Comparison of ENCODE assay signal across 24 mouse cellular contexts in genomic region chr15:90308869-90309268, GRCm38 (mm10).
DNase-seq lines count a peak whose midpoint lies in the region; ATAC-seq and TF ChIP-seq lines count a peak whose summit lies in the region.
"Had no signal": no experiment of that assay in that cellular context is flagged by ENCODE, and none has a peak within 500 bp of the region (broad histone marks: within the 10 kb centered on the region; RNA-seq: fewer than 3 reads in every experiment).

No protein-coding gene starts in this region.

- no peak for TF ChIP-seq POLR2A in brain, embryonic 14.5 days (IDR thresholded peaks at IDR 0.05; ENCODE audit: borderline replicate concordance, extremely low read depth, insufficient read depth, insufficient read length, poor library complexity, severe bottlenecking)

- H3K4me2 ChIP-seq in midbrain, embryonic 16.5 days (ENCODE audit: low read length) = no peak overlapping the region
- no peak overlapping the region for H3K4me2 ChIP-seq in midbrain, embryonic 12.5 days (replicated peaks)
- H3K4me2 ChIP-seq in midbrain, embryonic 13.5 days (replicated peaks) = no peak overlapping the region
- no peak overlapping the region for H3K4me2 ChIP-seq in kidney, embryonic 16.5 days (replicated peaks; ENCODE audit: low read depth, low read length)
- H3K4me2 ChIP-seq: embryonic facial prominence, embryonic 12.5 days; forebrain, embryonic 13.5 days; forebrain, embryonic 15.5 days had no signal

- no peak for DNase-seq in midbrain, embryonic 10.5 days (ENCODE audit: low spot score)
- DNase-seq in ES-CJ7 (ENCODE audit: low read depth, low spot score) = peak; percentile 6
- DNase-seq in brain, embryonic 14.5 days (ENCODE audit: low read depth) = peak; percentile 37
- DNase-seq: adrenal gland, adult 8-10 months; adrenal gland, postnatal 14 days; adrenal gland, postnatal 36 days; B cell, adult 2 months; cerebellum, adult 11 months; cerebellum, adult 18-20 months; cerebellum, adult 8-10 months; cerebellum, adult 9-11 months; cerebellum, postnatal 25 days had no signal

- ATAC-seq in midbrain, embryonic 16.5 days = no peak
- ATAC-seq in midbrain, embryonic 12.5 days (ENCODE audit: low FRiP score, low read depth) = peak; percentile 58; the same call in 1 of the 2 replicates
- ATAC-seq in midbrain, embryonic 13.5 days = no peak
- ATAC-seq in kidney, embryonic 16.5 days (ENCODE audit: low FRiP score, low TSS enrichment) = no peak
- ATAC-seq: activated CD4-positive, CD25-positive, alpha-beta regulatory T cell, adult 4 months; CD4-positive, CD25-positive, alpha-beta regulatory T cell, adult 4 months; forebrain, embryonic 15.5 days; forebrain, postnatal 0 days had no signal

- WGBS in midbrain, embryonic 10.5 days = 0% methylated on average over 1 of the region's 1 CpGs
- WGBS in midbrain, embryonic 16.5 days = 7% methylated on average over 1 of the region's 1 CpGs
- 3% methylated on average over 1 of the region's 1 CpGs for WGBS in midbrain, embryonic 12.5 days
- 5% methylated on average over 1 of the region's 1 CpGs for WGBS in midbrain, embryonic 13.5 days
- 48% methylated on average over 1 of the region's 1 CpGs for WGBS in kidney, embryonic 16.5 days

- TF ChIP-seq CTCF in brain, embryonic 14.5 days (IDR thresholded peaks at IDR 0.05; ENCODE audit: borderline replicate concordance, extremely low read depth, insufficient read depth, insufficient read length) = no peak

- H3K27ac ChIP-seq in midbrain, embryonic 10.5 days (replicated peaks) = peak overlapping the region; percentile 68
- no peak overlapping the region for H3K27ac ChIP-seq in midbrain, embryonic 16.5 days (ENCODE audit: low read length)
- H3K27ac ChIP-seq in midbrain, embryonic 12.5 days (replicated peaks) = no peak overlapping the region
- no peak overlapping the region for H3K27ac ChIP-seq in midbrain, embryonic 13.5 days
- no peak overlapping the region for H3K27ac ChIP-seq in kidney, embryonic 16.5 days (ENCODE audit: low read length)
- H3K27ac ChIP-seq: embryonic facial prominence, embryonic 10.5 days; embryonic facial prominence, embryonic 12.5 days; forebrain, embryonic 13.5 days; forebrain, embryonic 15.5 days had no signal

- no peaks in the 10 kb centered on the region for H3K36me3 ChIP-seq in midbrain, embryonic 10.5 days
- H3K36me3 ChIP-seq in midbrain, embryonic 16.5 days (ENCODE audit: control insufficient read depth, insufficient read depth, low read length) = no peaks in the 10 kb centered on the region
- H3K36me3 ChIP-seq in midbrain, embryonic 12.5 days = no peaks in the 10 kb centered on the region
- no peaks in the 10 kb centered on the region for H3K36me3 ChIP-seq in midbrain, embryonic 13.5 days
- no peaks in the 10 kb centered on the region for H3K36me3 ChIP-seq in kidney, embryonic 16.5 days (ENCODE audit: insufficient read depth, low read length)
- H3K36me3 ChIP-seq: embryonic facial prominence, embryonic 10.5 days; embryonic facial prominence, embryonic 12.5 days; forebrain, embryonic 15.5 days had no signal

- no peak overlapping the region for H3K9ac ChIP-seq in midbrain, embryonic 16.5 days (ENCODE audit: low read depth, low read length)
- no peak overlapping the region for H3K9ac ChIP-seq in midbrain, embryonic 12.5 days (replicated peaks)
- no peak overlapping the region for H3K9ac ChIP-seq in midbrain, embryonic 13.5 days (replicated peaks)
- no peak overlapping the region for H3K9ac ChIP-seq in kidney, embryonic 16.5 days (replicated peaks; ENCODE audit: low read length)
- H3K9ac ChIP-seq: embryonic facial prominence, embryonic 12.5 days; forebrain, embryonic 13.5 days; forebrain, embryonic 15.5 days; forebrain, postnatal 0 days had no signal

- H3K9me3 ChIP-seq in midbrain, embryonic 10.5 days (replicated peaks) = no peaks in the 10 kb centered on the region
- H3K9me3 ChIP-seq in midbrain, embryonic 16.5 days (replicated peaks; ENCODE audit: control insufficient read depth, low read length, poor library complexity, severe bottlenecking) = no peaks in the 10 kb centered on the region
- no peaks in the 10 kb centered on the region for H3K9me3 ChIP-seq in midbrain, embryonic 12.5 days
- no peaks in the 10 kb centered on the region for H3K9me3 ChIP-seq in midbrain, embryonic 13.5 days
- no peaks in the 10 kb centered on the region for H3K9me3 ChIP-seq in kidney, embryonic 16.5 days (ENCODE audit: low read length)
- H3K9me3 ChIP-seq: embryonic facial prominence, embryonic 10.5 days; embryonic facial prominence, embryonic 12.5 days; forebrain, embryonic 13.5 days; forebrain, embryonic 15.5 days had no signal

- H3K4me1 ChIP-seq in midbrain, embryonic 10.5 days = peaks cover 30% of the 10 kb centered on the region
- no peaks in the 10 kb centered on the region for H3K4me1 ChIP-seq in midbrain, embryonic 16.5 days (ENCODE audit: control insufficient read depth, insufficient read depth, low read length)
- peaks cover 10% of the 10 kb centered on the region; the same call in 1 of the 2 replicates for H3K4me1 ChIP-seq in midbrain, embryonic 12.5 days
- peaks cover 11% of the 10 kb centered on the region; the same call in 1 of the 2 replicates for H3K4me1 ChIP-seq in midbrain, embryonic 13.5 days (replicated peaks)
- no peaks in the 10 kb centered on the region for H3K4me1 ChIP-seq in kidney, embryonic 16.5 days (ENCODE audit: insufficient read depth, low read length)
- H3K4me1 ChIP-seq: embryonic facial prominence, embryonic 12.5 days; forebrain, embryonic 13.5 days; forebrain, embryonic 15.5 days had no signal

- no peaks in the 10 kb centered on the region for H3K27me3 ChIP-seq in midbrain, embryonic 10.5 days (ENCODE audit: low read depth, poor library complexity, severe bottlenecking)
- H3K27me3 ChIP-seq in midbrain, embryonic 16.5 days (ENCODE audit: control insufficient read depth, insufficient read depth, low read depth, low read length) = no peaks in the 10 kb centered on the region
- H3K27me3 ChIP-seq in midbrain, embryonic 12.5 days = no peaks in the 10 kb centered on the region; the same call in 1 of the 2 replicates
- no peaks in the 10 kb centered on the region for H3K27me3 ChIP-seq in midbrain, embryonic 13.5 days
- no peaks in the 10 kb centered on the region for H3K27me3 ChIP-seq in kidney, embryonic 16.5 days (ENCODE audit: insufficient read depth, low read length)
- H3K27me3 ChIP-seq: CH12.LX; embryonic facial prominence, embryonic 12.5 days; forebrain, embryonic 13.5 days; forebrain, embryonic 15.5 days had no signal

- no peak overlapping the region for H3K4me3 ChIP-seq in midbrain, embryonic 10.5 days
- no peak overlapping the region for H3K4me3 ChIP-seq in midbrain, embryonic 16.5 days (ENCODE audit: low read depth, low read length)
- H3K4me3 ChIP-seq in midbrain, embryonic 12.5 days = no peak overlapping the region
- no peak overlapping the region for H3K4me3 ChIP-seq in midbrain, embryonic 13.5 days (replicated peaks)
- no peak overlapping the region for H3K4me3 ChIP-seq in kidney, embryonic 16.5 days (ENCODE audit: low read length)
- H3K4me3 ChIP-seq: embryonic facial prominence, embryonic 10.5 days; embryonic facial prominence, embryonic 12.5 days; forebrain, embryonic 13.5 days; forebrain, embryonic 15.5 days had no signal
